Mouse (Mus musculus) neutrophil, adult 5-6 weeks (primary cell): ENCODE results near the gene Aifm3. TPM values are rescaled to one million over a fixed set of nuclear protein-coding genes. Genes with fewer than 3 reads are reported as not detected.
"Not testable (repeated sequence)": the region's sequence is repeated elsewhere in the genome, so short reads cannot be mapped to it uniquely, and the experiment has no call there.

ENCODE experiments used
- ATAC-seq: fragments of 151-379, 151-347 bp; 2 replicates; pipeline ENCODE4 v1.8.0; 2017; ENCODE audit warnings: mild to moderate bottlenecking, moderate TSS enrichment; ENCODE audit not compliant: insufficient number of reproducible peaks, poor library complexity, low FRiP score, severe bottlenecking; ENCODE audit errors: extremely low read depth
- total RNA-seq: library from RNA; stranded (forward); fragments of 200-1000 nt; gene quantifications from 2 replicates; pipeline ENCODE4 v1.2.3, GENCODE M21; 2017

The Aifm3 gene
- total RNA-seq, 1 experiment from 2014 or later, result not detected

DNA sequence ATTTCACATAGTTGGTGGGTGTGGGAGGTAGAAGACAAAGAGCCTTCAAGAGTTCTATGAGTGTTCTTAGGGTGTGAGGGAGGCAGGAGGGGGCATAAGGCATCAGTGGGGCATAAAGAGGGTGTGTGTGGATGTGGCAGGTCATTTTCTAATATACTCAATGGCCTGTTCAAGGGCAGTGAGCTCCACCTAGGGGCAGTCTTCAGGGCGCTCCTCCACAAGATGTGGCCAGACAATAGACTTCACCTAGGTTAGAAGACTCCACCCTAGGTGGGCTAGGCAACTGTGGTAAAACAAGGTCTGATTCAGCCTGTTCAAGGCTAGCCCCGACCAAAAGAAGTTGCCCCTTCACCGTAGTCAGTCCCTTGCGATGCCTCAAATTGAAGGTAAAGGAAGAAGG, 42.9 kb downstream of the Aifm3 start:
- ATAC-seq, result no peak

DNA sequence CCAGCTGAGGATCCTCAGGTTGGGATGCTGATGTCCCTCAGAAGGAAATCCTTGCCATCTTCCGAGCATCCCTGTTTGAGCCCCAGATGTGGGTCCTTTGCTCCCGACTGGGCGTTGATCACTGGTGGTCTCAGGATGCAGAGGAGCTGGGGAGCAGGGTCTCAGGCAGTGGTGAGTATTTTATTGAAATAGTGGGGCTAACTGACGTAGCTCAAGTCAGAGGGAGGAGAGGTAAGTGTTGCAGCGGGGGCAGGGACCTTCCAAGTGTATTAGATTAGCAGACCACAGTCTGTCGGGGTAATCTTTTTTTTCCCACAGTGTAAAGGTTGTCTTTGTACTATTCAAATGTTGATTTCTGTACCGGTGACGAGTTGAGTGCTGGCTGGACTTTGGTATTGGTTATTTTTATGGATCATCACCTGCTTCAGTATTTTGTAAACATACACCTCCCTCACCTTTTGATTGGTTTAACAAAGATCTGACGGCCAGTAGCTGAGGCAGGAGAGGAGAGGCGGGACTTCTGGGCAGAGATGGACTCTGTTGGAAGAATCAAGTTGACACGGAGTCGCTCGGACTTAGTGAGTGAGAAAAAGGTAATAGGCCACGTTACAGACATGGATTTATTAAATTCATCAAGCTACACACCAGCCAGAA, 43.4 kb downstream of the Aifm3 start:
- ATAC-seq, result no peak

DNA sequence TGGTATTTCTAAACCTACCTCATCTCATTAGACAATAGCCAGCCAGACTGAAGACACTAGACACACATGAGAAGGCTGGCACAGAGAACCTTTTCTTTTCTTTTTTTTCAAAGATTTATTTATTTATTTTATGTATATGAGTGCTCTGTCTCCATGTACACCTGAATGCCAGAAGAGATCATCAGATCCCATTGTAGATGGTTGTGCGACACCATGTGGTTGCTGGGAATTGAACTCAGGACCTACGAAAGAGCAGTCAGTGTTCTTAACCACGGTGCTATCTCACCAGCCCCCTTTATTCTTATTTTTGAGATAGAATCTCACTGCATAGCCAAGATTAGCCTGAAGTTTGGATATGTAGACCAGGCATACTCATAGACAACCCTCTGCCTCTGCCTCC, 47.2 kb downstream of the Aifm3 start:
- ATAC-seq, result no peak

DNA sequence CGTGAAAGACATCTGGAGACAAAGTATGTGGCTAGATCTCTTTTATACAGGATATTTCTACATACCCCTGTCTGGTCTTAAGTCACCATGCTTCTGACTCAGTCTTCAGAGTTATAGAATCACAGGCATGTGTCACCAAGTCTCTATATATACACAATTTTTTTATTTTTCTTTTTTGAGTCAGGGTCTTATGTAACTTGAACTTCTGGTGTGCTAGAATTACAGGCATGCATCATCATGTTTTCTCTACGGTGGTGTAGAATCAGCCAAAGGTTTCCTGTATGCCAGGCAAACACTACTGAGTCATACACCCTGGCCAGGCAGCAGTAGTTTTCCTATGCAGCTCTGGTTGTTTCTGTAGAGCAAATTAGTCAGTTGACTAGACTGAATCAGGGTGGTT, 53.2 kb downstream of the Aifm3 start:
- no peak for ATAC-seq

DNA sequence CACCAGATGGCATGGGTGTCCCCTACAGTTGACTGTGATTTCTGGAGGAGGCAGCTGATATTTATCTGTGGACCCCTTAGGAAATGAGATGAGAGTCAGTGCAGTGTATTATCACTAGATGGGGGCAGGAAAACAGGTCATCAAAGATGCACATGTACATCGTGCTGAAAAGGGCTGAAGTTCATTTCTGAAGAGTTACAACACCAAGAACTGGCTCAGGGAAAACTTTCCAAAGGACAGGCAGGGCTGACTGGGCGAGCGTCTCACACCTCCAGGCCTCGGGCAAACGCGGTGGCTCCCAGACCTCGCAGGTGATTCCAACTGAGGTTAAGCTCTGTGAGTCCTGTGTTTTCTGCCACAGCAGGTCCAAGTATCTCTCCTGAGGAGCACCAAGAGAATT, 63.4 kb downstream of the Aifm3 start:
- ATAC-seq, result no peak

DNA sequence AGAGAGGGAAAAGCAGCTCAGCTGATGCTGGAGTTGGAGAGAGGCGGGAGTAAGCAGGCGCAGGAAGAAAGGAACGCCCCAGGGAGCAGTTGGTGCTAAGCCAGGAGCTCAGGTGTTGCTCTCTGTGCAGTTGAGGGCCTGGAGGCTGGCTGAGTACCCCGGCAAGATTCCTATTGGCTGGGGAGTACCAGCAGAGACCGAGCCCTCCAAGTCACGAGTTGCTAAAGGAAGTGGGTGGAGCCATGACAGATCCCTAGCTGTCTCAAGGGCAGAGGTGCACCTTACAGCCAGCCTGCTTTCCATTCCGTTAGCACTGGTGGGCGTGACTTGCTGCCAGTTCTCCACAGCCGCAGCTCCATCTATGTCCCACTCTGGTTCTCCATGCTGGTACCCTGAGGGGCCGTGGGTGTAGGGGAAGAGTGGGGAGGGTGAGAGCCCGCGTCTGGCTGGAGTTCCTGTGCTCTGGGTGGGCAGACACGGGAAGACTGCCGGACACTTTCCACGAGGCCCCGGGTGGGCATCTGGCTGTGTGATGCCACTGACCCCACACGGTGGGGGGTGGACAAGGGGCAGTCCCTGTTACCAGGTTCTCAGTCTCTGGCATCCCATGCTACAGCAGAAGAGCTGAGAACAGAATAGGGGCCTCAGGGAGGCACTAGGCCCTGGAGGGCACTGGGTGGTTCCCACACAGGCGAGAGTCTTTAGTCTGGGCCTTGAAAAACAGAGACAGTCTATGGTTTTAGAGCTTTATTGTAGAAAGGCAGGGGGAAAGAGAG, 64.7 kb downstream of the Aifm3 start:
- ATAC-seq, result peak; percentile 83

DNA sequence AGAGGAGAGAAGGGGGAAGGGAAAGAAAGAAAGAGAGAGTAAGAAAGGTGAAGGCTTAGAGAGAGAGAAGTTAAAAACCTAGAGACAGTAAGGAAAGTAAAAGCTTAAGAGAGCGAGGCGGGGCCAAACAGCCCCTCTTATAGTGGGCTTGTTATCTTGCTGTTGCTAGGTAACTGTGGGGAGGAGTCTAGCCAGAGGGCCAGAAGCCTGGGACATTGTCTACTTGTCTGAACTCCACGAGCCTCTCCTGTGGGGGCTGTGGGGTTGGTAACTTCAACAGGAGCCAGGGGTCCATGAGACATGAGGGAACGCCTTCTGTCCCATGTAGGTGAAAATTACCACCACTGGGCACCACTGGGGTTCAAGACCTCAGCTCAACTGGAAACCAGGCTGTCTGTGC, 65.3 kb downstream of the Aifm3 start:
- not testable (repeated sequence) for ATAC-seq

DNA sequence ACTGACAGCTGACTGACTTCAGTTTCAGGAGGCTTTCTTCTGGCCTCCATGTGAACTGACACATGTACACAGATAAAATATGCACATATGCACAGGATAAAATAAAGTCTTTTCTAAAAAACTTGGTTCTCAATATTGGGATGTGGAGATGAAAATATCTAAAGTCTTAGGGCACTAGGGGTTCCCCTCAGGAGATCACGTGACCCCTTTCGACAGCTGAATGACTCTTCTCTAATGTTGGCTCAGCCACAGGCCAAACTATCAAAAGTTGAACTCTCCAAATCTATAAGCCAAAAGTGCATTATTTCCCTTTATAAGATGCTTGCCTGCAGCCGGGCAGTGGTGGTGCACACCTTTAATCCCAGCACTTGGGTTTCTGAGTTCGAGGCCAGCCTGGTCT, 66.8 kb downstream of the Aifm3 start:
- ATAC-seq, result no peak

DNA sequence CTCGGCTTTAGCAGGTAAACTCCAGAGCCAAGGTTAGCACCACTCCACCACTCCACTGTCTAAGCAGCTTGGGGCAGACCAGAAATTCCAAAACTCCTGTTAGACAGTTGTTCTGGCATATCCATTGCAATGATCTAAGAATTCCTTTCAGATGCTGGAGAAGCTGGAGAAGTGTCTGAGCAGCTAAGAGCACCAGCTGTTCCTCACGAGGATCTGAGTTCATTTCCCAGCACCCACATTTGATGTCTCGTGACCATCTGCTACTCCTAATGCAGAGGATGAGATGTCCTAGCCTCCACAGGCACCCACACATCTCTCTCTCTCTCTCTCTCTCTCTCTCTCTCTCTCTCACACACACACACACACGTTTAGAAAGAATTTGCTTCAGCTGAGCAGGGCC, 67.5 kb downstream of the Aifm3 start:
- ATAC-seq, result no peak

Other genes with a start within 250 kb of the Aifm3 start
- gene Tmem191c, start 213.5 kb upstream of the Aifm3 start, total RNA-seq, result 11.0 and 13.0 TPM in 2 replicates
- gene Serpind1, start 158.2 kb upstream of the Aifm3 start, total RNA-seq, result 0.35 TPM in 1 of 2 replicates, not detected in the other
- gene Snap29, start 83.6 kb upstream of the Aifm3 start, total RNA-seq, result 67.6 and 74.8 TPM in 2 replicates
- 68.1 and 93.9 TPM in 2 replicates for gene Pi4ka, start 83.3 kb upstream of the Aifm3 start, total RNA-seq
- 36.1 and 39.7 TPM in 2 replicates for gene Crkl, start 37.6 kb upstream of the Aifm3 start, total RNA-seq
- 33.9 and 42.1 TPM in 2 replicates for gene Lztr1, start 19.1 kb downstream of the Aifm3 start, total RNA-seq
- 32.9 and 34.0 TPM in 2 replicates for gene Thap7, start 41.5 kb downstream of the Aifm3 start, total RNA-seq
- not detected in 2 replicates for gene Lrrc74b, start 71.6 kb downstream of the Aifm3 start, total RNA-seq
- gene P2rx6, start 72.3 kb downstream of the Aifm3 start, total RNA-seq, result not detected in 2 replicates
- 0.35 TPM in 1 of 2 replicates, not detected in the other for gene Slc7a4, start 93.6 kb downstream of the Aifm3 start, total RNA-seq
- 11.6 and 12.8 TPM in 2 replicates for gene Smpd4, start 129.7 kb downstream of the Aifm3 start, total RNA-seq
- gene Ccdc74a, start 156.9 kb downstream of the Aifm3 start, total RNA-seq, result not detected in 2 replicates
- gene Med15, start 243.3 kb downstream of the Aifm3 start, total RNA-seq, result 55.6 and 63.1 TPM in 2 replicates